Mouse (Mus musculus): Measurements from ENCODE around the gene Atrx.

Gene Atrx

DNA sequence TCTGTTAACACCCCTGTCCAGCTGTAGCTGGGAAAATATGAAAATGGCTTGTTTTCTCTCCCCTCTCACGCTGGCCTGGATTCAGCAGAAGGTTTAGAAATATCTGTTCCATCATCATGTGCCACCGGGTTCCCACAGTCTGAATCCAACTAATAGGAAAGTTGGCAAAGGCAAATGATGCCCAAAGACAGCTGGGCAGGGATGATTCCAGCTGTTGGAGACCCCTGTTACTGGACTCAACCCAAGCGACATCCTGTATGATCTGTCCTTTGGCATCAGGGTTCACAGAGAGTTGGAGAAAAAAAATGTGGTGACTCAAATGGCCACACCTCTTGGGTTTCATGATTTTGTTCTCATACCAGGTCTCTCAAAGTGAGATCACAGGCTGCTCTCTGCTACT is 161.3 kb downstream of the Atrx start:
- DNase-seq (ENCODE audit: low spot score), result no peak

DNA sequence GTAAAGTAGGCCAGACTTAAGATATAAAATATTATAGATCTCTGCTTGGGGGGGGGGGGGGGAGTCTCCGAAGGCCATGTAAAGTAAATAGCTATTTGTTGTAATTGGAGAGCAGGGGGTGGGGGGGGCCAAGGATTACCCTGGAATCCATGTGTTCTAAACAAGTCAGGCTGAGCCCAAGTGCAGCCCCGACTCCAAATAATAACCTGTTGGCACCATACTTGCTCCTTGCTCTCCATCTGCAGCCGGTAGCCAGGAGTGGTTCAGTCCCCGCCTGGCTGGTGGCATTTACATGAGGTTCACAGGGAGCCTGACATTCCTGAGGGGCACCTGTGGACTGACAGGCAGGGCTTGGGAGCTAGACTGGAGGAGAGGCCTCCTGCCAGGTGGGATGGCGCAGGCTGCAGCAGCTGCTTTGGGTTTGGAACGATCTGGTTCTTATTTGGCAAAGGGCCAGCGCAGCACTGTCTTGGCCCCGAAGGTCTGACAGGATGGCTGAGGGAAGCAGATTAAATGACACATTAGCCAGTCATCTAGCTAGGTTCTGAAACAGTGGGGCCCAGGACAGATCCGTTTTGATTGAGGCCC is 161.9 kb downstream of the Atrx start:
- DNase-seq (ENCODE audit: low spot score), result no peak

DNA sequence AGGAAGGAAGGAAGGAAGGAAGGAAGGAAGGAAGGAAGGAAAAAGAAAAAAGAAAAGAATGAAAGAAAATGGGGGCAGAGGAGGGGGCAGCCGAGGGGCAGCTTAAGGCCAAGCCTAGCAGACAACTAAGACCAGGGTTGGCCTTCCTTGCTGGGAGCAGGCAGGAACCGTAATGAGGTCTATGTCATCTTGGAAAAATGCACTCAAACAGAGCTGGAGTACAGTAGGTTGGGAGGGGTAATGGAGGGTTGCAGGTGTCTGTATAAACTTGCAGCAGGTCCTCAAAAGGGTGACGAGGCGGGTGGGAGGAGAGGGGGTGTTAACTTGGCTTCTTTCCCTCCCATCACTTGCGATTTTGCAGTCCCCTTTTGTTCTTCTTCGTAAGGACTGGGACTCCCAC is 163.2 kb downstream of the Atrx start:
- no peak for DNase-seq (ENCODE audit: low spot score)

DNA sequence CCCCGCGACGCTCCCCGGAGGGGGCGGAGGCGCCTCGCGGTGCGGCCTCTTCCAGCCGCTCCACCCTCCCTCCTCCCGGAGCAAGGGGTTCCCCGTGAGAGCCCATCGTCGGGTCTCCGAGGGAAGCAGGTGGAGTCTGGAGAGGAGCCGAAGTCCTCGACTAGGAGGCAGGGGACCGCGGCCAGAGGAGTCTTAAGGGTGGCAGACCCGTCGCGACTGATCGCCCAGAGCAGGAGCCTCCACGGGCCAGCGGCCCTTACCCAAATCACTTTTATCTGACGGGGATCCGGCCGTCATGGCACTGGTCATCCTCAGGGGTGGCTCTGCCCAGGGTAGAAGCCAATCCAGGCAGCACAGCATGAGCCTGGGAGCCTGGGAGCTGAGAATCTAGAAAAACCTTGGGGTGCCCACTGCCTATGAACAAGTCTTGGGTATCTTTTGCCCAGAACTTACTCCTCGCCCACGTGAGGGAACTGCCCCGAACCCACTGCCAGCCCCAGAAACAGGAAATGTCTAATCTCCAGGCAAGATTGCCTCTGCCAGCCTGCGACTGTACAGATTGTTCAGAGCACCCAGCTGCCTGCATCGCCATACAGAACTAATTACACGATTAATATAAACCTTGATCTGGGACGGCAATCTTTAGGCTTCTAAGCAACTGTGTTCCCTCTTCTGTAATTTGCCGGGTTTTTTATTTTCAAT is 164.0 kb downstream of the Atrx start:
- no peak for DNase-seq (ENCODE audit: low spot score)

DNA sequence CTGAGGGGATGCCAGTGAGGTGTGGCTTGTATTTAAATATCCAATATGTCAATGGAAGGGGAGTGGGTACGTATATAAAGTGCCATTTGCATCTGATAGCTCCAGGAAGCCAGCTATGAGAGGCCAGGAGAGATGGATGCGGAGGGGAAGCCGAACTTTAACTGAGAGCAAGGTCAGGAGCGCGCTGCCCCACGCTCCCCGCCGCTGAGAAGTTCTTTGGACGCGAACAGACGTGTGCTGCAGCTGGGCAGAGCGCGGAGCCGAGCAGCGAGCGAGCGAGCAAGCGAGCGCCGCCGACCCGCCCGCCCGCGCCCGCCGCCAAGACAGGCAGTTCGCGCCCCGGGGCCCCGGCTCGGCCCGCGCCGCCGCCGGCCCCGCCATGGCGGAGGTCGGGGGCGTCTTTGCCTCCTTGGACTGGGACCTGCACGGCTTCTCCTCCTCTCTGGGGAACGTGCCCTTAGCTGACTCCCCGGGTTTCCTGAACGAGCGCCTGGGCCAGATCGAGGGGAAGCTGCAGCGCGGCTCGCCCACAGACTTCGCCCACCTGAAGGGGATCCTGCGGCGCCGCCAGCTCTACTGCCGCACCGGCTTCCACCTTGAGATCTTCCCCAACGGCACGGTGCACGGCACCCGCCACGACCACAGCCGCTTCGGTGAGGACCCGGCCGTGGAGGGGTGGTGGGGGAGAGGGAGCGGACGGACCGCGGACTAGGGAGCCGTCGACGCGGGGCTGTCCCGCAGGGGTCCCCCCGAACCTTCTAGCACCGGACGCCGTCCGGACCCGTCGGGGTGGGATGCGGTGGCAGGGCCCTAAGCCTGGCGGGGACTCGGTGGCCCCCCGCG is 164.8 kb downstream of the Atrx start, which contains the start of gene Fgf16:
Fgf16 (plus strand) TSS at position 118 of the 843 bp plus-strand sequence.
- DNase-seq (ENCODE audit: low spot score), result no peak

DNA sequence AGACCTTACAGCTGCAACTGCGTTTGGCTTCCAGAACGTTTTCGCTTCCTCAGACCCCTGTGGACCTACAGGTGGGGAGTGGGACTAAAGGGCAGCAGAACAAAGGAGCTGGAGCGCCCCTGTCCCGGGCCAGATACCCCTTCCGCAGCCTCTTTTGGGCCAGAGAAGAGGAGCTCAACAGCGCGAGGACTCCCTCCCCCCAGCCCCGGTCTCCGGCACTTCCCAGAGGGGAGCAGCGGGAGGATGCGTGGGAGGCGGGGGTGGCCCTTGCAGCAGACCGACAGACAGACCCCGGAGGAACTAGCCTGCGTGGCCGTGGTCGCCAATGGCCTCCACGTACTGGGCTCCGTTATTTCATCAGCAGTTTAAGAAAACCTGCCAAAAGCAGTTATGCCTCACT is 165.6 kb downstream of the Atrx start:
- no peak for DNase-seq (ENCODE audit: low spot score)

DNA sequence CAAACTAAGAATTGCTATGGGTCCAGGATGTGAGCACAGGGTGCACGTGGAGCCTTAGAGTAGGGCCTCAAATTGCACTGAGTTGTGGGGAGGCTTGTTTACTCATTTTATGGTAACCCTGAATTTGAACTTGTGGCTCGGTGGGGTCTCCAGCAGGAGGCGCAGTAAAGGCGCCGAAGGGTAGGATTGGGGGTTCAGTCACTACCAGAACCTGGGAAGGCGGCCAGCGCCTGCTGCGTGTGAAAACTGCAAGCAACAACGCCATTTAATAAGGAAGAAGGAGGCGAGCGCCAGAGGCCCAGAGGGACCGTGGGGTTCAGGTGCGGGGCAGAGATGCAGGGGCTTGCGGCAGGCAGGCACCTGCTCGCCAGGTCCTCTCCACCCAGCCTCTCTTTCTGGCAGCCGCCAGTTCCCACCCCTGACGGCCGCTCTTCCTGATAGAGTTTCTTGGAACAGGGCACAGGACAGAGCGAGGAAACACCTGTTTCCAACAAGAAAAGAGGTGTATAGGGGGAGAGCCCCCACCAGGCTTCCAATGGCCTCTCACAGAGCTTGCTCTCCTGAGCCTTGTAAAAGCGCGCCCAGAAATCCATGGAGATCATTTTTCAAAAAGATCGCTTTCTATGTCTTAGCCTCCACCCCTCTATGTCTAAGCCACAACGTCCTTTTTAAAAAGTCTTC is 166.2 kb downstream of the Atrx start:
- DNase-seq (ENCODE audit: low spot score), result no peak
